Mouse (Mus musculus) C2C12 (cell line): ENCODE results near the gene Ccdc186.

Experiments used
- CEBPB ChIP-seq: IDR thresholded peaks from one replicate; pipeline ENCODE4 v1.6.1; 2011; ENCODE audit warnings: low read depth, mild to moderate bottlenecking, control low read depth, moderate library complexity
- CTCF ChIP-seq: IDR thresholded peaks from one replicate; pipeline ENCODE4 v1.5.1; 2011; ENCODE audit not compliant: control insufficient read depth, insufficient read depth, insufficient read length
- FOSL1 ChIP-seq: IDR thresholded peaks from one replicate; pipeline ENCODE4 v1.8.0; 2011; ENCODE audit warnings: mild to moderate bottlenecking, low read length; ENCODE audit not compliant: poor library complexity, insufficient read depth, severe bottlenecking
- MAX ChIP-seq: IDR thresholded peaks from one replicate; pipeline ENCODE4 v1.6.1; 2011; ENCODE audit warnings: mild to moderate bottlenecking, control low read depth
- MYOD1 ChIP-seq: IDR thresholded peaks from one replicate; pipeline ENCODE4 v1.6.1; 2011; ENCODE audit warnings: low read depth; ENCODE audit not compliant: control insufficient read depth, insufficient read length
- MYOG ChIP-seq: IDR thresholded peaks from one replicate; pipeline ENCODE4 v1.6.1; 2011; ENCODE audit not compliant: control insufficient read depth, insufficient read length; ENCODE audit errors: extremely low read depth
- USF1 ChIP-seq: IDR thresholded peaks from one replicate; pipeline ENCODE4 v1.6.1; 2011; ENCODE audit warnings: low read depth, mild to moderate bottlenecking, control low read depth, moderate library complexity

DNA sequence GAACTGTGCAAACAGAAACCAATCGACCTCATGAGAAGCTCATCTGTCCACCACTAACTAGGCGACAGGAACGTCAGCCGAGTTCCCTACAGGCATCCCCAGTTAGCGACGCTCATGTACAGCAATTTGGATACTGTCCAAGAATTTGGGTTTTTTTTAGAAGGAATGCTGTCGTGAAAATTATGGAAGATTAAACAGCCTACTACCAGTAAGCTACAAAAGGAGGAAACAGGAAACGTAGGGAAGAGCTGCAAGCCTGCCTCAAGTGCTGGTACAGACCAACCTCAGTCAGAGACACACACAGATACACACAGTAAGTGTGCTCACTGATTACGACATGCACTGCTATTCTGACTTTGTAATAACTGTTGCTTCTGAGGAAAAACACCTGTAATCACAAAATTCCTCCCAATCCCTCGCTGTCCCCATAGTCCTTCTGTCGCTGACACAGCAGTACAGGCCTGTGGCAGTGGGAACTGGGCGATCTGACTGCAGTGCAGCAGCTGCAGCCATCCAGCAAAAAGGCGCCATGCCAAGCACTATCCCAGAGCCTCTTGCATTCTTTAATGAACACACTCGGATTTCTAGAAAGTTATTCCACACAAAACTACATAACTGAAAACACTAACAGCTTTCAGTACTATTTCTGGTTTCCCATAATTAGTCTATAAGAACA, 4.0 kb downstream of the Ccdc186 start:
- TF ChIP-seq MAX (no peak), CTCF (no peak), MYOD1 (no peak), MYOG (no peak), USF1 (no peak), FOSL1 (no peak), CEBPB (no peak)
